Mouse (Mus musculus): Measurements from ENCODE around the gene Gtf2a1. TPM values are rescaled to one million over a fixed set of nuclear protein-coding genes. Genes with fewer than 3 reads are reported as not detected.
"Not testable (repeated sequence)": the region's sequence is repeated elsewhere in the genome, so short reads cannot be mapped to it uniquely, and the experiment has no call there.

Gtf2a1 gene
- total RNA-seq (2021) = 10 to 100 TPM; 52.8 to 55.7 TPM

DNA sequence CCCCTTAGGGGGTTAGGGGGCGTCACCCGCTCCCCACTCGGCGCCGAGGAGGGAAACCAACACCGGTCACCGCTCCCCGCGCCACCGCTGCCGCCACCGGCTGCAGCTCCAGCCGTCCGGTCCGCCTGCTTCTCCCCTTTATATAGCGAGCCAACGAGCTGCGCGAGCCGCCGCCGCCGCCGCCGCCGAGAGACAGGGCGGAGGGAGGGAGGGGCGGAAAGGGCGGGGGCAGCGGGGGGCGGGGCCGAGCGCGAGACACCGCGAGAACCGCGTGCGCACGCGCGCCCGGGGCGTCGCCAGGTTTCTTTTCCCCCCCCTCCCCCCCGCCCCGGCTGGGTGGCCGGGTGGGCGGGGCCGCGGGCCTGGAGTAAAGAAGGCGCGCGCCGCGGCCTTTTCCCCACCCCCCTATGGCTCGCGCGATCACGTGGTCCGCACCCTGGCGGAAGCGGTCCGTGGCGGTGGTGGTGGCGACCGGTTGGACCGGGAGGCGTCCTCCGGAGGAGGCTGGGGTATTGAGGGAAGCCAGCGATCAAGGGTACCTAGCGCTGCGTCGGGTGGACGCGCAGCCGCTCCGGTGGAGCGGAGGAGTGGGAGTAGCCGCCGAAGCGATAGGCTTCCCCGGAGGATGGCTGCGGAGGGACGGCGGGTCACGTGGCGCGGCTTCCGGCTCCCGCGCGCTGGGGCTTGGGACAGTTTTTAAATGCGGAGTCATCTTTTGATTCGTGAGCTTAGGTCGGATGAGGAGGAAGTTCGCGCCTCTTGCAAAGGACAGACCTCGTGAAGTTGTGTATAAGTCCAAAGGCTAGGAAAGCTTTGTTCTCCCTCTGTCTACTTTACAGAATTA, at the start of gene Gtf2a1:
Gtf2a1 (minus strand) TSS at position 641 of the 844 bp plus-strand sequence.
- peak; percentile 90 to 92 for DNase-seq

DNA sequence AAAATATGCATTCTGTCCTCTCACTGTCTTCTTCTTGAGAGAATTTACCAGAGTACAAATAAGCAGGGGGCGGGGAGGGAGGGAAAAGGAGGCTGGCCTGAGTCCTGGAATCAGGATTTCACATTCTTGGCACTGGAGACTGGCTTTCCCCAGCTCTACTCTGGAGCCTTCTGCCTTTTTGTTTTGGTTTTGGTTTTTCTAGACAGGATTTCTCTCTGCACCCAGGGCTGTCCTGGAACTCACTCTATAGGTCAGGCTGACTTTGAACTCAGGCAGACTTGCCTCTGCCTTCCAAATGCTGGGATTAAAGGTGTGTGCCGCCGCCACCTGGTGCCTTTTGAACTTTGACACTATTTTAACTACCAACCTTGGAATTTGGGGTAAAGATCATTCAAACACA, 48.1 kb upstream of the Gtf2a1 start:
- no peak for DNase-seq

DNA sequence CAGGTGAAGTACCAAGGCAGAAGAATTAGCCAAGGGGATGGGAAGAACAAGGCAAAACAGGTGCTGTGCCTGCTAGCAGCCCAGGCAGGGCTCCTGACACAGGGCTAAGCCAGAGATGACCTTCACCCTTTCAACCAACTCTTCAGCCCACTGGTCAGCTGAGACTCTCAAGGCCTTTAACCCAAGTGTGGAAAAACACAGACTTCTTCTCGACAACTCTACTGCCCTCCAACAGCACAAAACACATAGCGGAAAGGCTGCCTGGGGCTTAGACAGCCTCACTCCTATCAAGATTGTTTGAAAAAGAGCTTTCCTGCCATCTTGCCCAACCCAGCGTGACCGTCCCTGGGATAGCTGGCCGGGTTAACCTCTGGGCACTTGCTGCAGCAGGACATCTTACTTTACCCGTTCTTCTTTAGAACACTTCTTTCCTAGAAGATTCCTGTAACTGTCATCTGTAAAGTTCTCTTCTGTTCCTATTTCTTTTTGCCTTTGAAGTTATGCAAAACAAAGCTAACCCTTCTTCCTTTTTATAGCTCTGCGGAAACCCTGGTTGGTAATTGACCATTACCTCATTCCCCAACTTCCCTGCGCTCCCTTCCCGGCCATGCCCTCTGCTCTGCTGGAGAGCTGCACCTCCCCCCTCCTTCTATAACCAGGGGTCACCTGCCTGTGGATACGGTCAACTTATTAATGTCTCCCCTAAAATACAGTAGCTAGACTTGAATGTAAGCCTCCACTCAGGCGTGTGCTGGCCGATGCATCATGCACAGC, 47.0 kb upstream of the Gtf2a1 start:
- DNase-seq = no peak

DNA sequence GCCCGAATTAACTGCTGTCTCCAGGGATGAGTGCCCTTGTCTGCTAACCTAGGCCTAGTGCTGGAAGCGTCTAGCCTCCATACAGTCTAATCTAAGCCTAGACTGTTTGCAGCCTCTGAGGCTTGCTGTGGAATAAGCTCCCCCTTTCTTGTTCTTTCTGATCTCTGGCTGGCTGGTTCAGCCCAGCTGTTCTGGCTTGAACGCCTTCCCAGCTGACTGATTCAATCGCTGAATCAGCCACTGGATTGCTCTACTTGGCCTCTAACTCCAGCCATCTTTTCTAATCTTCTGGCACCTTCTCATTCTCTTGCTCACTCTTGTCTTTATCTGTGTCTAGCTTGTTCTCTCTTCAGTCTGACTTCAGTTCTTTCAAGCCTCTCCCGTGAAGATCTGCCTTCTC, 36.2 kb upstream of the Gtf2a1 start:
- DNase-seq = no peak

DNA sequence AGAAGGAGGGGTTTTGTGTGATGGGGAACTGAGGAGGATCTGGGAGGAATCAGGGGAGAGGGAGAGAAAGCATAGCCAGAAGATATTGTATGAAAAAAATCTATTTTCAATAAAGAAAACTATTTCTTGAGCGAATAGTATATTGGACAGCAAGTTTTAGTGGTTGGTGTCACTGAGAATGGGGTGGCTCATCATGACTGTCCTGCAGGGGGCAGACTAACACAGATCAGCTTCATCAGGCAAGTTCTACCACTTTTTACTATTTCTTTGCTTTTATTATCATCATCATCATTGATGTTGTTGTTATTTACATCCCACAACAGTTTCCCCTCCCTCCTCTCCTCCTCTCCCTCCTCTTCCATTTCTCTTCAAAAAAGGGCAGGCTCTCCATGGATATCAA, 34.7 kb upstream of the Gtf2a1 start:
- no peak for DNase-seq

DNA sequence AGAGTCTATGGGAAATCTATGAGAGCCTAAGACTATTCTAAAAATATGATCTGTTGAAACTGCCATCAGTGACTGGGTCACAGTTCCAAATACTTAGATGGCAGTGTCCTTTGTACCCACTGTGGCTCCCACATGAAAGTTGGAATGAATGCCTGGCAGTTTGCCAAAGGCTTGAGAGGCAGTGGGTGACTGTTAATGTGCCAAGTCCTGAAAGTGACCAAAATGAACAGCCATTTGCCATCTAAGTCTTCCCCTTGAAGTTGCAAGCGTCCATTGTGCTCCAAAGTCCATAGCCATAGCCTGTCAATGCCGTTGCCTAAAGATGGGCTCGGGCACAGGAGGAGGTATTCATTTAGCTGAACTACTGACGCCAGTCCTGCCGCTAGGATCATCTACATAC, 19.1 kb upstream of the Gtf2a1 start:
- no peak for DNase-seq

DNA sequence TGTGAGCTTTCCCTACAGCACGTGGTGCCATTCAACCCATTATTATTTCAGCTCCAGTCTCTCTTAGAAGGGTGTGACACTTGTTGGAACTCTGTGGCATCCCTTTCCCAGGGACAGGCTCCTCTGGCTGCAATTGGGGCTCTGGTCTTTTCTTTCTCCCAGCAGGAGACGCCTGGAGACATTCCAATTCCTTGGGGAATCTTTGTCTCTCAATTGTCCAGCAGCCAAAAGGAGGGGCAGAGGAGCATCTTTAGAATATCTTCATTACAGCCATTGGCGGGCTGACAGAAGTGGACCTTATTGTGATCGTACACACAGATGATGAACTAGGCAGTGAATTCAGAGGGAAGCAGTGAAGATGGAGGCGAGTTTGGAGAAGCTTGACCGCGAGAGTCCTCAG, 17.4 kb upstream of the Gtf2a1 start:
- no peak for DNase-seq

DNA sequence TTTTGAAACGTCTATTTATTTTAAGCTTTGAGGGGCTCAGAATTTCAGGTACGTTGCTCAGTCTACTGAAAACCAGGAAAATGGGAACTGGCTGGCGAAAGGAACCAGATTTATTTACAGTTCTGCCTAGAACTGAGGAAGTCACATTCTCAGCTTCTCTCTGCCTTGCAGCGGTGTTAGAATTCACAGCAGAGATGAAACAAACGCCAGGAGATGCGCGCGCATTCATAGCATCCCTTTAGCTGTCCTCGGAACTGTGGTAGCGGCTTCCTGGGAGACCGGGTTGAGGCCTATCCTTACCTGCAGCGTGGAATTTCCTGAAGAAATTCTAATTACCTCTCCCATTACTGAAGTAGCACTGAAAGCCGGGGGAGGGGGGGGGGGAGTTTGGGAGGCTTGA, 16.4 kb upstream of the Gtf2a1 start:
- DNase-seq = no peak

DNA sequence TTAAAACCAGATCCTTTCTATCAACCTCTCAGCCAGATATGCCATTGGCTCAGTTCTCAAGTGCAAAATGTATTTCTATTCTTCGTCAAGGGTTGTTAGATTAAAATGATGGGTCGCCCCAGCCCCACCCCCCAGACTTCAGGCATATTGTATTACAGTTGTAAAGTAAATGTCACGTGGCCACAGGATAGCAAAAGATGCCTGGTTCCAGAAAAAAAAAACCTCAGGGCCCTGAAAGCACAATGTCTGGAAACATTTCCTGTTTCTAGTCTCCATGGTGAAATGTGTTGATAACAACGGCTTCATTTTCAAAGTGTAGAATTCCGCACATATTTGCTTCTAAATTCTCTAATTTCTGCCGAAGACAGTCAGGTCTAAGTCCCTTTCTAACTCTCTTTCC, 14.3 kb upstream of the Gtf2a1 start:
- DNase-seq = no peak

DNA sequence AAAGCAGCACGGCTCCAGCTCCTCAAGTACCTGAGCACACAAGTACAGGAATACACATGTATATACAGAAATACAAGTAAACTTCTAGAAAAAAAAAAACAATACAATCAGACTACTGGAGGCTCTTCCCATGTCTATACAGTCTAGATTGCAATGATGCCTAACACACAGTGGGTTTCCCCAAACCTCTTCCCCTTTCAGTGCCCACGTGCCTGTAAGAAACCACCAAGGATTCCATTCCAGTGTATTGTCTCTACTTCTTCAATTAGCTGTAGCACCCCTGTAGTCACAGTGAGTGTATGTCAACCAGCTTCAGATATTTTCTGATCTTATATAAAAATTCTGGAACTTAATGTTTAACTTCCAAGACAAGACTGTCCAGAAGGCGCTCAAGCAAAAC, 1.8 kb upstream of the Gtf2a1 start:
- no peak for DNase-seq

DNA sequence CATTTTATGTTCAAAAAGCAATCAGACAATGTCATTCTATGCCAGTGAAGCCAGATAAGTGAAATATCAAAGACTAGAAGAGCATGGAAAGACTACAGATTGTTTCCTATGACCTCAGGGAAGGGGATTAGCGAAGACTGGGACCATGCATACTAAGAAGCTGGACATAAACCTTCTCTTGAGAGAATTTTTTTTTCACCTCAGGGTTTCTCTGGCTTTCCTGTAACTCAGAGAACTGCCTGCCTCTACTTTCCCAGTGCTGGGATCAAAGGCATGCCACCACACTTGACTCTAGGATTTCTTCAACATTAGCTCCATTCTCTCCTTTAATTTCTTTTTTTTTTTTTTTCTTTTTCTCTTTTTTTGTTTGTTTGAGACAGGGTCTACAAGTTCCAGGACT, 904 bp upstream of the Gtf2a1 start:
- no peak for DNase-seq

DNA sequence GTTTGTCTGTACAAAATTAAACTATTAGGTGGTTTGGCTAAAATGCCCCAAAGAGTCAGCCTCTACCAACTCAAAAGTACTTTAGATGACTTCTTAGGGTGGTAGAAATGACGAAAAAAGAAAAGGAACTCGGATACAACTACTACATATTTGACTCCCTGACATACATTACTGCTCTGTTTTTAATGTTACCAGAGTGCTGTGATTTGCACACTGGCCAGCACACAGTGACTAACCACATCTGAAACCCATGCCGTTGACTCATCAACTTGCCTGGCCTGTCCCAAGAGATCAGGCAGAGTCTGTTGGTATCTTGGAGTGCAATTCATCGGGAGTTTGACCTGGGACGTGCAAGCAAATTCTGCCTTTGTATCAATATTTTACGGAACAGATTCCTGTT, 429 bp upstream of the Gtf2a1 start:
- DNase-seq = no peak

DNA sequence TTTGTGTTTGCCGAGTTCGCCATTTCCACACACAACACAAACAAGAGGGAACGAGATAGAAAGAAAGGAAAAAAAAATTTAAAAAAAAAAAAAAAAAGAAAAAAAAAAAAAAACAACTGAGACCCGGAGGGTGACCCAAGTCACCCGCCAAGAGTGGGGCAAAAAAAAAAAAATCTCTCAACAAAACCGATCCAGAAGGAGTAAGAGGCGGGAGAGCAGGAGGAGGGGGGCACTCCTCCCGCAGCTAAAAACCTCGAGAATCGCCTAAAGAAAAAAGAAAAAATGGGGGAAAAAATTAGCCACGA, 793 bp downstream of the Gtf2a1 start:
- no peak for DNase-seq

DNA sequence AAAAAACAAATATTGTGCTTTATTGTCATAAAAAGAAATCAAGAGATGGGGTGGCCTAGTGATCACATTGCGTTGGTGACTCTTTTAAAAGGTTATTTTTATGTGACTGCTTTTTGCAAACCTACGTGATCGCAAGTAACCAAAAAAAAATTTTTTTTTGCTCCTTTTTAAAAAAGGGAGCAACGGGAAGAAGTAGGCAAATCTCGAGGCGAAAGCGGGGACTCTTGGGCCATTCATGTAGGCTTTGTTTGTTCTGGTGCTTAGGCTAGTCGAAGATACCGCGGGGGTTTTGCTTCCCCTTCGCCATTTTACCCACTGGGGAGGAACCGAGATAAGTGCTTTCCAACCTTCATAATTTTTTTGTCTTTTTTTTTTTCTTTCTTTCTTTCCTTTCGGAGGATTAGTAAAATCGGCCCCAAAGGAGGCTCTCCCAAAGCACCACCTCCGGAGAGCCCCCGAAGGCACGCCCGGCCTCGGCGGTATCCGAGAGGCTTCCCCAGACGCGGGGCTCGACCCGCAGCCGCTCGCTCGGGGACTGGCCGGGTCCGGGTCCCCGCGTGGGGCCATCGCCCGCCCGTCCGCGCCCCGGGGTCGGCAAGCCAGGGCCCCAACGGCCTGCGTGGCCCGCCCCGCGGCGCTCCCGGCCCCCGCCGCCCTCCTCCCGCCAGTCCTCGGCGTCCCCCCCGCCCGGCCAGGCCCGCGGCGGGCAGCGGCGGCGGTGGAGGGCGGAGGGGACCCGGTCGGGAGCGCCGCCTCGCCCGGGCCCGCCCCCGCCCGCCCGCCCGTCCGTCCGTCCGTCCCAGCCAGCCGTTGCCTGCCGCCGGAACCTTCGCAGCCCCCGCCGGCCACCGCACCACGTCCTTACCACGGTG, 1.4 kb downstream of the Gtf2a1 start:
- peak; percentile 50 to 55 for DNase-seq

DNA sequence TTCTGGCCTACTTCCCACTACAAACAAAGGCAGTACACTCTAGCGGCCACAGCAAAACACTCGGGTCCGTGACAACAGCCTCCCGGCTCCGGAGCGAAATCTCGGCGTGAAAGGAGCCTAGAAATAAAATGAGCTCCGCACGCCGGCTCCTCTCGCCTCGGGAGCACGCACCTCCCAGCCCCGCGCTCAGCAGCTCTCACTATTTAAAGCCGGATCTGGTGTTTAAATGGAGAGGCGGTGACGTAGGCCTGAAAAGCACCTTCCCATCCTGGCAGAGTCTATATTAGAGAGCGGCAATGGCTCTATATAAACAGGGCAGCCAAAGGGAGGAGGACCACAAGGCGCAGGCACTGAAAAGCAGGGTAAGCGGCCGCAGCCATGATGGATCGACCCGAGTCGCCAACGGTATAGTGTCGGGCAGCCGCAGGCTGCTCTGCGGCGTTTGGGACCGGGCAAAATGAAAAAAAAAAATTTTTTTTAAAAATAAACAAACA, 2.1 kb downstream of the Gtf2a1 start:
- peak; percentile 89 to 90 for DNase-seq

DNA sequence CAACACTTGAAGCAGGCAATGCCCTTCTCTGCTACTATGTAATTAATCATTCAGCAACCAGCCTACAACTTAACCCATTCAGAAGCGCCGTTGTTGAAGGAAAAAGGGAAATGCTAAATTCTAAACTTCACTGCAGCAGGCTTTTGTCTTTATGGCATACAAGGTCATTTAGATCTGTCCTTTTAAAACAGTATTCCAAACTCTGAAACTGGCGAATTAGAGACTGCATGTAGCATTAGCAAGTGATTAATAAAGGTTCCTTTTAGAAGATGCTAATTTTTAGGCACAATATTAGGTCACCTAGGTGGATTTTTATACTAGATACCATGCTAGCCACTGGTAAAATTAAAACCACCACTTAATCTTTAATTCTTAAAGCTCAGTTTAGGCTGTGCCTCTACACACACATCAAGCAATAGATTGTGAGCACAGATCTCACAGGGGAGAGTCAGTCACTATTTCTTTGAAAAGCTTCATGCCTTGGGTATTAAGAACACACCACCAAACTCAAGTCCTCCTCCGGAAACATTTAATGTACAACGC, 2.7 kb downstream of the Gtf2a1 start:
- DNase-seq = no peak

DNA sequence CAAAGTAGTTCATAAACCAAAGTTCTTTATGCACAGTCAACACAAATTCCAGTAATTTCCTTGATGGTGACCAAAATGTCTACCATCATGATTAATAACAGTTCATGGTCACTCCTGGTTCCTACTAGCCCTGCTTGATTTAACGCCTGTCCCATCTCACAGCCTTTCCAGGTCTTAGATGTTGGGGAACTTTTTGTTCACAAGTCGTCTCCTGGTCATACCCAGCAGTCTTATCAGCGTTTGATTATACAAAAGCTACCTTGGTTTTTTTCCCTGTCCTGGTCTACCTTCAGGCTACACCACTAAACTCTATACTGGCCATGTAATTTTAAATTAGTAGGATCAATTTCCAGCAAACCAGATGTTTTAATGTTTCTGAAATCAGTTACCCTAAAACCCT, 3.2 kb downstream of the Gtf2a1 start:
- DNase-seq = no peak

DNA sequence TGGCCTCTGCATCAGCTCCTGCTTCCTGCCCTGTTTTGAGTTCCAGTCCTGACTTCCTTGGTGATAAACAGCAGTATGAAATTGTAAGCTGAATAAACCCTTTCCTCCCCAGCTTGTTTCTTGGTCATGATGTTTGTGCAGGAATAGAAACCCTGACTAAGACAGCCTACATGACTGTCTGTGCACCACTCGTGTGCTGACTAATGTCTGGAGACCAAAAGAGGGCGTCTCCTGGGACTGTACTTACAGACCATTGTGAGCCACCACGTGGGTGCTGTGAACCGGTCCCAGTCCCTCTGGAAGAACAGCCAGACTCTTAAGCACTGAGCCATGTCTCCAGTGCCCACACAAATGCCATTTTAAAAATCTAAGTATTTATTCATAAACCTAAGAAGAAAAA, 4.5 kb downstream of the Gtf2a1 start:
- not testable (repeated sequence) for DNase-seq

DNA sequence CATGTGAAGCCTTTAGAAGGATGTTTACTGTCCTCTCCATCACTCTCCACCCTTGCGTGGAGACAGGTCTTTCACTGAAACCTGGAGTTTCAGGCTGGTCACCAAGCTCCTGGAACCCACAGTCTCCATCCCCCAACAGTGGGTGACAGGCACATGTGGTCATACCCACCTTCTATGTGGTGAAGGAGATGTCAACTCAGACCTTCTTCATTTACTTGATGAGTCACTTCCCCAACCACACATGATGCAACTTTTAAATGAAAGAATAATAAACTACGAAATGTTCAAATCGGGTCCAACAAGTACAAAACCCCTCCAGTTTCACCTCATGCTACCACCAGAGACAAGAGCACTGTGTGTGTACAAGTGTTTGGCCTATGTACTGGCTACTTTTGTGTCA, 5.1 kb downstream of the Gtf2a1 start:
- no peak for DNase-seq

DNA sequence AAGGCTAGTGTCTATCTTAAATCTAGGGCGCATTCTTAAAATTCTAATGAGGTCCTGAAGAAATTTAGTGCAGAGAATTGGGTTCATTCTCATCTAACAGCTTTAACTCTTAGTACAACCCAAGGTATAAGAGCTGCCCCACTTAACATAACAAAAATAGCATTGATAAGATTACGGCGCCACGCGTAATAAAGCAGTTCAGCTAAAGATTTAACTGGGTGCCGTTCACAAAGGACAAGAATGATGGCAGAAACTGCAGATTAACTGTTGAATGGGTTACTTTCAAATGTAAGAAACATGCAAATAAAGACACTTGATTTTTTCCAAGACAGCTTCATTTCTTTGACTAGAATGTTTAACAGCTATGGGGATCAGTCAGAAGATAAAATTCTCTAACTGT, 6.9 kb downstream of the Gtf2a1 start:
- DNase-seq = no peak

DNA sequence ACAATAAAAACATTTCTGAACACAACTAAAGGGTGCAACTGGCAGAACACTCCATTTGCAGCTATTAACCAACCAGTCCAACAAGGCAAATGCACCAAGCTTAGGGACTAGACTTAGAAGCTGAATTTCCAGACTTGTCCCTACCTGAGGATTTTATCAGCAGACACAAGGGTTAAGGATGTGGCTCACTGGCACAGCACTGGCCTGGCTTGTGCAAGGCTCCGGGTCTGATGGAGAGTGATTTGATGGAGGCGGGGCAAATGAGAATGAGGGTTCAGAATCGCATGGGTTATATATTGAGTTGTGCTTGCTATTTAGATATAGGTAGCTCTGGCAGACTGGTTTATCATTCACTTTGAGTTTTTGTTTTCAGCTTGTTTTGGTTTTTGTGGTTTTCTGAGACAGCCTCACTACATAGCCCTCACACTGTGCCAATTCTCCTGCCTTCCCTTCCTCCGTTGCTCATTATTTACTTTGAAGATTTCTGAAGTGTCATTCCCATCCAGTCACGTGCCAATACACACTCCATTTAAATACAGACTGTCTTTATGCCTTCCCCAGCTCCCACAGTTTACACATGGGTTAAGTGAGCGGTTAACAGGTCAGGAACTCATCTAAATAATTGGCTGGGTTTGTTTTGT, 7.8 kb downstream of the Gtf2a1 start:
- DNase-seq = no peak

Data from layer of hippocampus, postnatal 36 days (tissue).